Mouse (Mus musculus) liver, embryonic 14.5 days (tissue): Measurements from ENCODE around the gene Hoxa6.

ENCODE experiments used
- CTCF ChIP-seq: IDR thresholded peaks from 2 replicates; pipeline ENCODE4 v1.5.1; 2016; ENCODE audit warnings: antibody characterized with exemption, low read depth, control low read depth
- EP300 ChIP-seq: IDR thresholded peaks from 2 replicates; pipeline ENCODE4 v1.6.1; 2016; ENCODE audit warnings: antibody characterized with exemption, low read depth

DNA sequence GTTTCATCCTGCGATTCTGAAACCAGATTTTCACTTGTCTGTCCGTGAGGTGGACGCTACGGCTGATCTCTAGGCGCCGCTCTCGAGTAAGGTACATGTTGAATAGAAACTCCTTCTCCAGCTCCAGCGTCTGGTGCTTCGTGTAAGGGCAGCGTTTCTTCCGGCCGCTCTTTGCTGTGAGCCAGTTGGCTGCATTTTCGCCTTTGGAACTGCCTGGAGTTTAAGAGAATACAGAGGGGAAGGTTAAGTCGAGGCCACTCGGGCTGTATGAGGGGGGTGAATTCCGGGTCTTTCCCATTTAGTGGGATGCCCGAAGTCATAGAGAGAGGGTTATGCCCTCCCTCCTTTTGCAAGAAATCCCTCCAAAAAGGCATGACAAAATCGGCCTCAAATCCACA is 24.0 kb upstream of the Hoxa6 start:
- TF ChIP-seq CTCF (no peak), EP300 (no peak)
